Mouse (Mus musculus) thymus, postnatal 14 days (tissue): ENCODE data around the gene Ank2.

ENCODE experiments used
- DNase-seq: peaks from one replicate; pipeline ENCODE4 v3.0.0; 2021

Ank2 gene

DNA sequence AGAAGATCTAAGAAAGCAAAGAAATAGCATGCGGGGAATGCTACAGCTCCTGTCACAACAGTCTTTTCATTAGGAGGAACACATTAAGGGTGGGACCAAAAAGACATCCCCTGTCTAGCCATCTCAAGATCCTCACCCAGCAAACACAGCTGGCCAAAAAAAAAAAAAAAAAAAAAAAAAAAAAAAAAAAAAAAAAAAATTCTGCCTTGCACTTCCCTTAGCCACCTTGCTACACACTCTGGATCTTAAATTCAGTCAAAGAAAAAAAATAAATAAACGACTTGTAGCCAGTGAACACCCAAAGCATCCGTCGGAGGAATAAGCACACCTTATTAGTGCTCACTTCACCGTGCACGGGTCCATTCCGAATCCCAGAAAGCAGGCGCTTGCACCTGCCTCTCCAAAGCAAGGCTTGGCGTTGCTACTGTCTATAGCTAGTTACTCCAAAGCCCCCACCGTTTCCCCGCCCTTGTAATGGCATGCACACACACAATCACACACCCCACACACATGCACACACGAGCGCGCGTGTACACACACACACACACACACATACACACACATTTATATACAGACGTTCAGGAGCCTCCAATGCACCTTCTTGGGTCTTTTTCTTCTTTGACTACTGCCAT, 273.9 kb downstream of the Ank2 start:
- DNase-seq: no peak

DNA sequence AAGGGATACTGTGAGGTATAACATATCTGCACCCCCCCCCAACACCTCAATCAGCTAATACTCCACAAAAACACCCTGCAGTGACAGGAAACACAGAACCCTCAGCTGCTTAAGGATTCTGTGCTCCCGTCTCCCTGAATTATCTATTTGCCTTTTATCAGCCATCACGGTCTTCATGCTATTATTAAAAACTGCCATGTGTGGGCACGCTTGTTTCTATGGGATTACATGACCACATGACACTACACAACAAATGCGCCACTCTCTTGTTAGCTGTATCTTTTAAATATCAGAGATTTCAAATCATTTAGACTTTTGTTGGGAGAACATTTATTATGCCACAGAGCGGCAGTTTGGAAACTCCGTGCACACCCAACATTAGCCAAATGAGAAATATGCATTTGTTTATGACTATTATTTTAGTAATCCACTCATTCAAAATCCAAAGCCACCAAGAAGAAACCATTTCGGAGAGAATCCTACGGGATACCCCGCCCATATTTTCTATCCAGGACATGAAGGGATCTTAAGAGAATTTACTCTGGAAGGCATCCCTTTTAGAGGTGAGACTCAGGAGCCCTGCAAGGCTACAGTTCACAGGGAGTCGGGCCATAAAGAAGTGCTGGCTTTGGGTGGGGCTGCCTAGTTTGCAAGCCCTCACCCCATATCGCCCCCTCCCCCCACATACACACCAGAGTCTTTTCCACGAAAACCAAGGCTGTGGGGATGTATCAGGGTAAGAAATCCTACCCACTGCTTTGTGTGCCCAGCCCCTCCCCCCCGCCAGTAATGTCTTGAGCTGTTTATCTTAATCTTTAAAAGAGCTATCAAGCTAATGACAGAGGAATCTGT, 274.6 kb downstream of the Ank2 start:
- DNase-seq: no peak

DNA sequence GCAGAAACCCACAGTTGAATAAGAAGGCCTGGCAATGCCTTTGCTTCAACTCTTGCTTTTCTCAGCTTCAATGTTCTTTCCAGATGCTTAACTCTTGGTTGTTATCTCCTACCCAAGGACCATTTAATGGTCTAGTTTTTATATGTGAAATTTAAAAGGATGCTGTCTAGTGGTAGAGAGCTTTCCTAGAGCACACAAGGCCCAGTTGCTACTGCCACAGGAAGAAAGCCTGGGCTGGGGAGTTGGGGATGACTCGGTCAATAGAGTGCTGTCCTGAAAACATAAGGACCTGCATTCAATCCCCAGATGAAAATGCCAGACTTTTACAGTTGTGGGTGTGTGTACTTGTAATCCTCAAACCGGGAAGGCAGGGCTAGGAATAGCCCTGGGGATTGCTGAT, 277.1 kb downstream of the Ank2 start:
- no peak for DNase-seq

DNA sequence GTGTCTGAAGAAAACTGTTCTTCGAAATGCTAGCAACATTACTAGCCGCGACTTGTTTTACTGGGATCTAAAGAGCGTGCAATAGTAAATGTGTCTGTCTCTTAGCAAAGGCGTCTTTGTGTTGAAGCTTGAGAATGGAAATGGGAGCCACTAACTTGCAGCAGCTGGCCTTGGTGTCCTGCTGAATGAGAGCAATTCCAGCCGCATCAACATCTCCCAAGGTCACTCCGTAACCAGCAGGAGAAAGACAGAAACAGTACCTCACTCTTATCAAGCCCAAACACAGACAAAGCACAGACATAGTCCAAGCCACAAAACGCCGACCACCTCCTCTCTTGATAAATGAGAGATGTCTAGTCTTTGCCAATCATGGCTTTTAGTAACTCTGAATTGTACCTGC, 278.3 kb downstream of the Ank2 start:
- no peak for DNase-seq

DNA sequence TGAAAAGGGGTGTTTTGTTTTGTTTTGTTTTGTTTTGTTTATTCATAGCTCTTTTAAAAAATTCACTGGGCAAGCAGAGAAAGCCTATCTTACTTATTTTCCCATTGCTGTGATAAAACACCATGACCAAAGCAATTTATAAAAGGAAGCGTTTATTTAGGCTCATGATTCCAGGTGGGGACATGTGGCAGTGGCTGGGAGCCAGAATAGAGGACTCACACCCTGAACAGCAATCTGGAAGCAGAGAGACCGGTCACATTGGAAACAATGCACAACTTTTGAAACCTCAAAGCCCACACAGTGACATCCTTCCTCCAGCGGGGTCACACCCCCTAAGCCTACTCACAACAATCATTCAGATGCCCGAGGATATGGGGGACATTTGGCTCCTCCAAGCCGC, 285.6 kb downstream of the Ank2 start:
- no peak for DNase-seq

DNA sequence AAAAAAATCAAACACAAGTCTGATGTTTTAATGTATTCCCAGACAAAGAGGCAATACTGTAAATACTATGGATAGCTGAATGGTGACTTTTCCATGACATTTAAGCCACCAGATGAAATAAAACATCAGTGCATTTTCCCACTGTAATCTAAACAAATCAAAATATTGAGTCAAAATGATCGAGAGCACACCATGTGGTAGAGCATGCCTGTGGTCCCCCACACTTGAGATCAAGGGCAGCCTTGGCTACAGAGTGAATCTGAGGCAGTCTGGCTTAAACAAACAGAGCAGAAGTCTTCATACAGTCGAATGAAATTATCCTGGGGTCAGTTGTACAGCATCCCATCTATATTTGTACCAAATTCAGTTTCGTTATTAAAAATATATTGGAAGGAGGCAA, 288.0 kb downstream of the Ank2 start:
- no peak for DNase-seq

DNA sequence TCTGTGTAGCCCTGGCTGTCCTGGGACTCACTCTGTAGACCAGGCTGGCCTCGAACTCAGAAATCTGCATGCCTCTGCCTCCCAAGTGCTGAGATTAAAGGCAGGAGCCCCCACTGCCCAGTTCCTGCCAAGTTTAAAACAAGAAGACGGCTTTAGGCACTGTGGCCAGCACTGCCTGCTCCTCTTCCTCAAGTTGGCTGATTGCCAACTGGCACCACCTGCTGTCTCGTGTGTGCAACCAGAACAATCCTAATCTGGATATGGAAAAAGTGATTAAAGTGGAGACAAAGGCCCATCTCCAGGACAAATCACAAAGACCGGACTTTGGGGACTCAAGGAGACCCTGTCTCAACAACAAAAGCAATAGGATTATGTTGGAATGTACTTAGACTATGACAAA, 288.6 kb downstream of the Ank2 start:
- no peak for DNase-seq

DNA sequence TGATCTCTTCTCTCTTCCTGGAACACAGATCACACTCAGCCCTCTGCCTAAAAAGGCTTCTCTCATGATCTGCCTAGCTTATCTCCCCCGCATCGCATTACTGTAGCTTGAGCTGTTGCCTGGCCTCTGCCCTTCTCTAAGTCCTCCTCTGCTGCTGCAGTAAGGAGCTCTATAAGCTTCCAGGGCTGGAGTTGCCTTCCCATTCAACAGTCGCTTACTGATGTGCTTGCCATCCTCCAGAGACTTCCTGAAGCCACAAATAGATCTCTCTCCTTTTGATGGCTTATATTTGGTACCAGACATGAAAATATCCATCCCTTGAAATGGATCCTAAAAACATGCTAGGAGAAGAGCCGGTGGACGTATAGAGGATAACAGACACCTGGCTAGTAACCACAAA, 290.3 kb downstream of the Ank2 start:
- no peak for DNase-seq

DNA sequence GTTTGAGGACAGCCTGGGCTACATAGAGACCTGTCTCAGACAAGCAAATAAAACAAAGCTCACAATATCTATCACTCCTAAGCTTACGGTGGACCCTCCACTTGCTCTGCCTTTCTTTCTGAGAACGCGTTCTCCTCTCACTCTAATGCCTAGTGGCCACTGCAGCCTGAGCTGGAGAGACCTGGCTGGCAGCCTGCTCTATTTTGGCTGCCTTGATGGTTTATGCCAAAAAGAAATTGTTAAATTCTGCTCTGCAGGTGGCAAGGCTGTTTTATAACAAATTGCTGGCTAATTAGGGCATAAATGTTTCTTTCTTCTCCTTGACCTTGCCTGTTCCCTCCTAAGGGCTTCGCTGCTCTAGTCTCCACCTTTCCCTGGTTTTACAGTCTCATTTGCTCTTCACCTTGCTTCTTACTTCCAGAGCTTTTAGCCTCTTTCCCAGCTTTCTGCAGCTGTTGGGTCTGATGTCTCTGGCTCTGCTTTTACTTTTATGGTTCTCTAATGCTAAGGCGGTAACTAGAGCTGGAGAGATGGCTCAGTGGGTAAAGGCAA, 293.2 kb downstream of the Ank2 start:
- no peak for DNase-seq

DNA sequence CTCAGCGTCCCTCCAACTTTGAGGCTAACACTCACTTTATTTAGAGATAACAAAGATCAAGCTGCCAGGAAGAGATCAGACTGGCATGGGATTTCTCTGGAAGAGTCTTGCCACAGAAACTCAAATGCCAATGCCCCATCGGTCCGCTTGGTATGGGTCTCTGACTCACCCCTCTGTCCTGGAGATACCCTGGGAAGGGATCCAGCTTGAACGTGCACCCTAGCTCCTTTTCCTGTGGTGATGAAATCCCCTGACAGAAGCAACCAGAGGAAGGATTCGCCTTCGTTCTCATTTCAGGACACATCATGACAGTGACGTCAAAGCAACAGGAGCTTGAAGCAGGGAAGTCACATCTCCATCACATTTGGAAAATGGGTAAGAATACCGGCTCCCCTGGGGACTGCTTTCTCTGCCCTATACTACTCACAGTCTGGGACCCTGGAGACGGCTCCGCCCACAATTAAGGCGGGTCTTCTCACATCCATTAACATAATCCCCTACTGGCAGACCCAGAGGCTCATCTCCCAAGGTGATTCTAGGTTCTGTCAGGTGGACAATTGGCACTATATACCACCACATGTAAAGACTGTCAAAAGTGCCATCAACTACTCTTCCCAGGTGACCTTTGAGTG, 296.6 kb downstream of the Ank2 start:
- no peak for DNase-seq

DNA sequence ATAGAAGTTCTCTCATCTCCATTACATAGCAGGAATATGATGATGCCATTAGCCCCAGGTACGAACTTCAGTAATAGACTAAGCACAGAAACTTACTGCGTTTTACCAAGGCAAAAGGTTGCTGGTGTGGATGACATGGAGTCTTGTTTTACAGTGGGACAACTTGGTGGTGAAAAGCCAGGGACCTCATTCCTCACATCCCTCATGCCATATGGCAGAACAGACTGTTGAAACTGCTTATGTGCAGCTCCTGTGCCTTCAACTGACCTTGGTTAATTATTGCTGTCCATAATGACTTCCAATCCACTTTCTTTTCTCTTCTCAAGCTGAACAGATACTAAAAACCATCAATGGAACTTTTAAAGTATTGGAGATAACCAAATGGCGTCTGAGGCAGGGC, 298.4 kb downstream of the Ank2 start:
- DNase-seq: no peak

DNA sequence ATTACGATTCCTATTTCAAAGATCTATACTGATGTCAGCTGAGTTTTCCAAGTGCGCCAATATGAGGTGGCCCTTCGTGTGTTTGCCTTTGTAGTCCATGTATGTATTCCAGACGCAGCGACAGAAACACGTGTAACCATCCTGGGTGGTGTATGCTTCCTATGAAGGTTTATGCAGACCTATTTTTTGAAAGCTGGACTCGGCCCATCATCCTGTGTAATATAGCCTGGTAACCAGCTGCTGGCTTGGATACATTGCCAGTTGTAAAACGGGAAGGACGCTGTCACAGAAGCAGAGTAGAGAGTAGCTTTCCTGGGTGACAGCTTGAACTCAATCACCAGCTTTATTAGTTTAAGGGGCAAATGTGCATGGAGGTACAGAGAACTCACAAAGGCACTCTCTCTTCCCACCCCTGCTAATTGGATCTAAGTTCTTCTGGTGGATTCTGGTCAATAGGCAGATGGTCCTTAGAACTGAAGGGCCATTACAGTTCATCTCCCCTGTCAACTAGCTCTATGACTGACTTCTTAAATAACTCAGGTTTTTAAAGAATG, 300.0 kb downstream of the Ank2 start:
- no peak for DNase-seq

DNA sequence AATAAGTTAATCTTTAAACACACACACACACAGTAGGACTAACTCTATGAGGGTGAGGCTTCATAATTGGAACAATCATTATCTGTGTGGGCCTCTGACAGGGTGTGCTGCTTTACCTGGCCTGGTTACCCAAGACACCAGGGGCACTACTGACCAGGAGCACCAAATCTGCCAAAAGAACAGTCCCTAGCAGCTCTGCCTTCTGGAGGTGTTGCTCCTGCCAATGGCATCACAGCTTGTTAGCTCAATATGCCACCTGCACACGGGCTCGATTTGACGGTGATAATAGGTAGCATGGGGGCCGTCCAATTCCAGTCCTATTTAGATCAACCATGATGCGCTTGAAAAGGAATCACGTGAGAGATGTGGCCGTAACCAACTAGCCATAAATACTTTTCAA, 300.5 kb downstream of the Ank2 start:
- no peak for DNase-seq

DNA sequence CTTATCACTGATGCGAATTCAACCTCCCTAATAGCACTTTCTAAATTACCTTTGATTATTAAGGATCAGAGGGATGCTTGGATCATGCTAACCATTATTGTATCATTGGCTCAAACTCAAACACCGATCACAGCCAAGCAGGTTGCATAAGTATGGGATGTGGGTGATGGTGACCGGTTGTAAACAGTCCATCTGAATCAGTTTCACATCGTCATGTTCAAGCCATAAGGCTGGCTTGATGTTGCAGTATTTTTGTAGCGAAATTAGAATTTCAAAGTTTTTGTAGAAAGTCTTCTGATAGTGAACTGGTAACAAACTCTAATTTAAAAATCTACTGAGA, 310.4 kb downstream of the Ank2 start:
- DNase-seq: no peak

DNA sequence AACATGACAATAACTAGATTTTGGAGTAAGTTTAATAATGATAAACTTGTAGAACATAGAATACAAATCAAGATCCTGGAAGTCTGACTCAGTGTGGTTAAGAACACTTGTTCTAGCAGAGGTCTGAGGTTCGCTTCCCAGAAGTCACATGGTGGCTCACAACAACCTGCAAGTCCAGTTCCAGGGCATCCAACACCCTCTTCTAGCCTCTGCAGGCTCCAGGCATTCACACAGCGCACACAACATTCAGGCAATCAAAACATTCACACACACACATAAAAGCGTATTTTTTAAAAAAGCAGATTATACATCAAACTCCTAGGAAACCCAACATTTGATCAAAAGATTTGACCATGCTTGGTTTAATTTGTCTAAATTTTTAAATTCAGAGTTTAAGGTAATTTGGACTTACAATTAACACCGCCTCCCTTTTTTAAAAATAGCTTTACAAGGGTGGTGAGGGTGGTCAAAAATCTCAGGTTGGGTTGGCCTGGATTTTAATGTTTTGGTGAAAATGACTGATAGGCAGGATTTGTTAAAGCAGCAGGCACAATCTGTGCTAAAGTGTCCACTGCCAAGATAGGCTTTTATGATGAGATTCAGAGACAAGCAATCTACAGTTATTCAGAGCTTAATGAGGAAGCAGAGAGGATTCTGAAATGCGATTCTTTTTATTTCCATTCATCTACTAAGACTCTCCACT, 310.9 kb downstream of the Ank2 start:
- DNase-seq: no peak

DNA sequence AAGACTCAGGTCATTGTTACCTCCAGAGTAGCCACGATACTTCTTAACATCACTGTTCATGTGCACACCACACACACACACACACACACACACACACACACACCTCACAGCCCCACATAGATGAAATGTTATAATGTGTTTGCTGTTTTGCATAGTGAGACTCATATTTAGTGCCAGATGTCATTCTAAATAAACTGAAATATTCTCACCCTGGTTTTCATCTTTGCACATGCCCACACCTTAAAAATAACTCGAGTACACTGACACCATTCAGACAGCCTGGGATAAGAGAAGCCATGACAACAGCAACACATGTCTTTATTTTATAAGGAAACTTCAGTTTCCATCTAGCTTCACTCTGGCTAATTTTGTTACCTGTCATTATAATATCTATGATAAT, 312.1 kb downstream of the Ank2 start:
- no peak for DNase-seq

DNA sequence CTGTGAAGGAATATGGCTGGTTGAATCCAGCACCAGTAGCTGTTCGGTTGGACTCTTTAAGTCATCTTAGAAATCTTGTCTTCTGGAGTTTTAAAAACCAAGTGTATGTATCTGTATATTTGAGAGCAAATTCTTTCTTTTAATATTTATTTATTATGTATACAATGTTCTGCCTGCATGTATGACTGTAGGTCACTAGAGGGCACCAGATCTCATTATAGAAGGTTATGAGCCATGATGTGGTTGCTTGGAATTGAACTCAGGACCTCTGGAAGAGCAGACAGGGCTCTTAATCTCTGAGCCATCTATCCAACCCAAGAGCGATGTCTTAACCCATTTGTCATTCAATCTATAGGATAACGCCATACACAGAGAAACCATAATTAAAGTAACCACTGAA, 312.9 kb downstream of the Ank2 start:
- DNase-seq: no peak

DNA sequence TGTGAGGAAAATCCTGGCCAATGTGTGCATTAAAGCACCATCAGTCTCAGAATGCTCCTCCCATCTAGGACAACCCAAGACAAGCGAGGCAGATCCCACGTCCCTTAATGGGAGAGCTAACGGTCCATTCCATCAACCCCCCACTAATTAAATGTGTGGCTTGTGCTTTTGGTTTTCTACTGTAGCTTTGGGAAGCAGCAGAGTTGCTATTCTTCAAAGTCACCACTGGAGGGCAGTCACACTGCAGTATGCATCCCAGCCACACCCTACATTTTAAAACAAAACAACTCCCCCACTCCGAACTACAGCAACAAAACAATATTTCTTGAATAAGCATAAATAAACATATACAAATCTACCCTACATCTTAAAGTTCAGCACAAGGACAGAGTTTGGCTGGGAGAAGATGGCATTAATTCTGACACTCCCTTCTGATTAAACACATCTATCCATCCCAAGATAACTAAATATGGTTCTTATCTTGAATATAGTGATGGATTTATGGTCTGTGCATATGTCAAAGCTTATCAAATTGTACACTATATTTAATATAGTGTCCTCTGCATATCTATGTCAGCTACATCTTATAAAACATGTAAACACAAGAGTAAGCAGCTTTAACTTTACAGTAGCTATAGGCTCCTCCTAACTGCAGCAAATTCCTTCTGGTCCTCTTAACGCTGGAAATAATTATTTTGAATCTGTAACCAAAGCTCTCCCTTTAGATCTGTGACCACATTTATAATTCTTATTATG, 315.0 kb downstream of the Ank2 start:
- DNase-seq: no peak

DNA sequence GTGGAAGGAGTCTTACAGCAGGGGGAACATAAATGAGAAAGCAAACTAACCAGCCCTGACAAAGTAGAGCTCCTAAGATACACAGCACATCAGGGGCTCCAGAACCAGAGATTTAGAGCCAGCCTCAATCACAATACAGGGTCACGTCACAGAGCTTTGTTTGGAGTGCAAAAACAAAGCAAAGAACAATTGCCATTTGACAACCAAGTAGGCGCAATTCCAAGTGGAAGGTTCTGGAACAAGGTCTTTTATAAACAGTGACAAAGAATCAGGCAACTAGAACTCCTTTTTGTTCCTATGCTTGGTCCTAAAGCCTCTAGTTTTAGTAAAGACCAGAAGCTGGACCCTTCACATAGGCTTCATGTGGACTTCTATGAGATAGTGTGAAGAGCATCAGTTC, 326.5 kb downstream of the Ank2 start:
- DNase-seq: no peak

DNA sequence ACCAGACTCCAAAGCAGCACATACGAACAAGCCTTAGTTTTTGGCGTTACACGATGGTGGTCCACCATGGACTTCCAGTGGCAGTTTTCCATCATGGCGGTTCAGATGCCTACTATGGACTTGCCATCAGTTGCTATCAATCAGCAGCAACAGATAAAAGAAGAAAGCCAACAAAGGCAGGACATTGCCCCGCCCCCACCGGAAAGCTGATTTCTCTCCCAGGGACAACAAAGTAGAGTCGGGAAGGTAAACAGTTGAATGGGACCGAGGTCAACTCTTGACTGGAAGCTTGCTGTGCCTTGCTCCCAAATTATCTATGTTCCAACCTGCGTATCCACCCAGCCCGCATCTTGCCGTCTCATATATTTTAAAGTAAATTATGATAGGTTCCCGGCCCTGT, 328.9 kb downstream of the Ank2 start:
- no peak for DNase-seq

DNA sequence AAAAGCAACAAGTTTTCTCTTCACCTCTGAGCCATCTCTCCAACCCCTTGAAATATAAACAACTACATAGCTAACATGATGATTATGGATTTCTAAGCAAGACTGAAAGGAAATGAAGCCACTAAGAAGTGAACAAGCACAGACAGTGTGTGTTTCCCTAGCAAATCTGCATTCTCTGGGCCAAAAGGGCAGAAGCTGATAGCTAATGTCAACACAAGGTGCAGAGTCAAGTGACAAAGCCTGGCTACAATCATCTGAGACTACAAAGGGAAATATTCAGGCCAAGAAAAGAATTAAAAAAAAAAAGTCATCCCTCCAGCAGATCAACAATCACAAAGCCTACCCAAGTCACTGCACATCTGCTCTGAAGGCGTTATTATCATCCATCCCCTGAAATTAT, 330.0 kb downstream of the Ank2 start:
- DNase-seq: no peak

DNA sequence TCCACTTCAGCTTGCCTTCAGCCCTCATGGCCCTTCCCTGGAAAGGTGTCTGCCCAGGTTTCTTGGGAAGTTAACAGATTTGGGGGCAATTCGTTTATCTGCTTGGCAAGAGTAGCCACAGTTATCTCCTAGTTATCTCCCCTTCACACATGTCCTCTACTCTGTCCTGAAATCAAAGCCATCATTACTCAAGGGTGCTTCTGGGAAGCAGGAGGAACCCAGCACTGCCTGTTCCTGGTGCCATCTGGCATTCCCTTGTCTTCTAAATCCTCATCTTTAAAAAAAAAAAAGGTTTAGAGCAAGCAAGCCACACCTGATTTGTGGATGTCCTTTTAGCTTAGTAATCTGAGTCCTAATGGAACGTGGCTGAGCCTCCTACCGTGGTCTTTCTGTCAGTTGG, 335.4 kb downstream of the Ank2 start:
- DNase-seq: no peak
